In the genomic region with DNA sequence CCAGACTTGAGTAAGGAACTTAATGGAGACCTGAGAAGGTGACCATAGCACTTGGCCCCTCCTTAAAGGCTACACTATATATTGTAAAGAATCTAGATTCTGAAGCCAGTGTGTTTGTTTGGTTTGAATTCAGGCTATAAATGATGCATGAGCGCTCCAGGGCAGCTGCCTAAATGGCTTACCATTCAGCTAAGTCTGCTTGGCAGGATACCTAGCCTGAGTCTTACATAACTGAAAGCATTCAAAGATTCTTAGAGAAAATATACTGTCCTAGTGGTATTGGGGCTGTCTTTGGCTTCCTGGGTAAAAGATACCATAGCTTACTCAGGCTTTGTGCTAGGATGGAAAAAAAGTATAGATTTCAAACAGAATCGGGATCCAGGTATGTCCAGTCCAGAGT, we compare ENCODE assay signal across 22 mouse cellular contexts. TPM values are rescaled to one million over a fixed set of nuclear protein-coding genes. Genes with fewer than 3 reads are reported as not detected.
A peak's percentile ranks its signal among the peaks of the same experiment; 100 is the strongest.
DNase-seq lines count a peak whose midpoint lies in the region; ATAC-seq and TF ChIP-seq lines count a peak whose summit lies in the region.
"Had no signal": no experiment of that assay in that cellular context is flagged by ENCODE, and none has a peak within 500 bp of the region (broad histone marks: within the 10 kb centered on the region; RNA-seq: fewer than 3 reads in every experiment).

No protein-coding gene starts in this region.

- H3K36me3 ChIP-seq in kidney, adult 2 months (ENCODE audit: control insufficient read depth, insufficient read depth, low read length) = no peaks in the 10 kb centered on the region
- H3K36me3 ChIP-seq in kidney, embryonic 14.5 days (ENCODE audit: control insufficient read depth, insufficient read depth, low read length) = no peaks in the 10 kb centered on the region
- H3K36me3 ChIP-seq in midbrain, postnatal 0 days (ENCODE audit: insufficient read depth, low read length) = no peaks in the 10 kb centered on the region
- H3K36me3 ChIP-seq: embryonic facial prominence, embryonic 13.5 days; forebrain, embryonic 12.5 days; heart, embryonic 10.5 days; heart, embryonic 15.5 days; hindbrain, embryonic 13.5 days had no signal

- no peak overlapping the region for H3K4me3 ChIP-seq in kidney, adult 2 months (ENCODE audit: insufficient read depth, low read depth, low read length)
- no peak overlapping the region for H3K4me3 ChIP-seq in kidney, embryonic 14.5 days (ENCODE audit: low read length)
- no peak overlapping the region for H3K4me3 ChIP-seq in midbrain, postnatal 0 days (ENCODE audit: low read depth, low read length)
- H3K4me3 ChIP-seq: embryonic facial prominence, embryonic 13.5 days; forebrain, embryonic 12.5 days; gastrocnemius, adult 2 months; heart, embryonic 10.5 days; heart, embryonic 15.5 days; hindbrain, embryonic 13.5 days had no signal

- ATAC-seq in kidney, embryonic 14.5 days (ENCODE audit: low FRiP score, low TSS enrichment) = no peak
- no peak for ATAC-seq in midbrain, postnatal 0 days (ENCODE audit: low FRiP score)

- DNase-seq in kidney, adult 2 months = peak; percentile 64
- DNase-seq in kidney, postnatal 25 days = peak; percentile 29 to 63
- DNase-seq in kidney, postnatal 10 days = no peak
- peak; percentile 30 for DNase-seq in brain, embryonic 14.5 days (ENCODE audit: low read depth)
- no peak for DNase-seq in midbrain, postnatal 0 days (ENCODE audit: low spot score)
- no peak for DNase-seq in gastrocnemius, postnatal 4 days (ENCODE audit: low spot score in 2 of 2)
- DNase-seq: adrenal gland, adult 8-10 months; adrenal gland, postnatal 36 days; cerebellum, adult 11-12 months; cerebellum, adult 9-10 months; cerebellum, postnatal 36 days; gastrocnemius, adult 2 months; gastrocnemius, postnatal 25 days; heart, adult 18-20 months; heart, postnatal 14 days had no signal

- no peak overlapping the region for H3K9ac ChIP-seq in kidney, embryonic 14.5 days (ENCODE audit: low read depth, low read length)
- no peak overlapping the region for H3K9ac ChIP-seq in midbrain, postnatal 0 days (replicated peaks; ENCODE audit: low read length, poor library complexity, severe bottlenecking)
- H3K9ac ChIP-seq: embryonic facial prominence, embryonic 13.5 days; forebrain, embryonic 12.5 days; heart, embryonic 15.5 days; hindbrain, embryonic 13.5 days had no signal

- no peak overlapping the region; the same call in 1 of the 2 replicates for H3K27ac ChIP-seq in kidney, adult 2 months (ENCODE audit: insufficient read depth, low read depth, low read length)
- no peak overlapping the region for H3K27ac ChIP-seq in kidney, embryonic 14.5 days (ENCODE audit: low read depth, low read length)
- no peak overlapping the region for H3K27ac ChIP-seq in midbrain, postnatal 0 days (ENCODE audit: low read depth, low read length)
- H3K27ac ChIP-seq: embryonic facial prominence, embryonic 13.5 days; forebrain, embryonic 12.5 days; gastrocnemius, adult 2 months; heart, embryonic 10.5 days; heart, embryonic 15.5 days; hindbrain, embryonic 13.5 days; hindbrain, postnatal 0 days had no signal

- TF ChIP-seq POLR2A in kidney, adult 2 months (IDR thresholded peaks at IDR 0.05; ENCODE audit: low read depth, low read length) = no peak
- no peak for TF ChIP-seq POLR2A in brain, embryonic 14.5 days (IDR thresholded peaks at IDR 0.05; ENCODE audit: borderline replicate concordance, extremely low read depth, insufficient read depth, insufficient read length, poor library complexity, severe bottlenecking)

- no peak for TF ChIP-seq CTCF in kidney, adult 2 months (conservative IDR thresholded peaks at IDR 0.05; ENCODE audit: insufficient read depth, insufficient read length, low read depth, low read length)
- no peak for TF ChIP-seq CTCF in brain, embryonic 14.5 days (IDR thresholded peaks at IDR 0.05; ENCODE audit: borderline replicate concordance, extremely low read depth, insufficient read depth, insufficient read length)
- no peak for TF ChIP-seq CTCF in midbrain, postnatal 0 days (IDR thresholded peaks at IDR 0.05)

- WGBS in kidney, adult 2 months = 45% methylated on average over 2 of the region's 2 CpGs
- WGBS in kidney, embryonic 14.5 days = 81% methylated on average over 2 of the region's 2 CpGs
- 81% methylated on average over 2 of the region's 2 CpGs for WGBS in midbrain, postnatal 0 days

- no peaks in the 10 kb centered on the region for H3K9me3 ChIP-seq in kidney, embryonic 14.5 days (ENCODE audit: control insufficient read depth, low read length)
- H3K9me3 ChIP-seq in midbrain, postnatal 0 days (ENCODE audit: low read length) = no peaks in the 10 kb centered on the region
- H3K9me3 ChIP-seq: embryonic facial prominence, embryonic 13.5 days; forebrain, embryonic 12.5 days; heart, embryonic 10.5 days; heart, embryonic 15.5 days; hindbrain, embryonic 13.5 days had no signal

- no peaks in the 10 kb centered on the region for H3K27me3 ChIP-seq in kidney, adult 2 months (replicated peaks; ENCODE audit: control insufficient read depth, insufficient read depth, low read length)
- no peaks in the 10 kb centered on the region for H3K27me3 ChIP-seq in kidney, embryonic 14.5 days (ENCODE audit: control insufficient read depth, insufficient read depth, low read length)
- no peaks in the 10 kb centered on the region for H3K27me3 ChIP-seq in midbrain, postnatal 0 days (ENCODE audit: insufficient read depth, low read length)
- H3K27me3 ChIP-seq: forebrain, embryonic 12.5 days; heart, embryonic 15.5 days; hindbrain, embryonic 13.5 days had no signal

- H3K4me2 ChIP-seq in kidney, embryonic 14.5 days (replicated peaks; ENCODE audit: low read depth, low read length) = no peak overlapping the region
- no peak overlapping the region for H3K4me2 ChIP-seq in midbrain, postnatal 0 days (ENCODE audit: low read depth, low read length, poor library complexity, severe bottlenecking)
- H3K4me2 ChIP-seq: embryonic facial prominence, embryonic 13.5 days; forebrain, embryonic 12.5 days; heart, embryonic 15.5 days; hindbrain, embryonic 13.5 days had no signal

- peaks cover 23% of the 10 kb centered on the region for H3K4me1 ChIP-seq in kidney, adult 2 months (ENCODE audit: control insufficient read depth, insufficient read depth, low read length)
- H3K4me1 ChIP-seq in kidney, embryonic 14.5 days (ENCODE audit: control insufficient read depth, insufficient read depth, low read length) = no peaks in the 10 kb centered on the region
- no peaks in the 10 kb centered on the region for H3K4me1 ChIP-seq in midbrain, postnatal 0 days (ENCODE audit: insufficient read depth, low read length)
- H3K4me1 ChIP-seq: forebrain, embryonic 12.5 days; heart, embryonic 10.5 days; heart, embryonic 15.5 days; hindbrain, embryonic 13.5 days had no signal

RNA-seq across cellular contexts. Expression of gene Plcxd2, which starts 11.3 kb away (rescaled TPM):
- 1.4 and 1.7 TPM in 2 replicates for polyA plus RNA-seq in kidney, adult 2 months (2012; rRNA removed)
- 0.89 and 1.2 TPM in 2 replicates for polyA plus RNA-seq in kidney, embryonic 14.5 days (2014; fragmentation: Nextera tagmentation; extraction: Ambion mirVana)
- polyA plus RNA-seq in brain, embryonic 14.5 days (2012; rRNA removed) = 11.1 and 11.4 TPM in 2 replicates
- 40.5 and 41.5 TPM in 2 replicates for total RNA-seq in midbrain, postnatal 0 days (2014; rRNA removed)
- polyA plus RNA-seq in midbrain, postnatal 0 days (2015; fragmentation: Nextera tagmentation; extraction: Ambion mirVana) = 12.9 and 13.3 TPM in 2 replicates
- under 1 TPM; 0.86 to 0.88 TPM for total RNA-seq in gastrocnemius, postnatal 4 days (2021)

Comparison
In these comparisons a context has a peak if more than half of its experiments do, and no peak if none do; other contexts are left out.
1. DNase-seq: peak in kidney, adult 2 months (single experiment), kidney, postnatal 25 days (2 of 2) and brain, embryonic 14.5 days (single experiment); none in kidney, postnatal 10 days (single experiment), midbrain, postnatal 0 days (single experiment) and gastrocnemius, postnatal 4 days (0 of 2).